Mouse (Mus musculus) ES-E14 (cell line): Measurements from ENCODE around the gene Iqcn. TPM values are rescaled to one million over a fixed set of nuclear protein-coding genes. Genes with fewer than 3 reads are reported as not detected.

Experiments used
- DNase-seq: peaks from one replicate; pipeline ENCODE4 v3.0.0-alpha.2; 2013; ENCODE audit warnings: low read depth, low spot score
- H3K27ac ChIP-seq: 2 replicates; pipeline ENCODE4 v1.5.1; 2012; ENCODE audit warnings: low read depth, mild to moderate bottlenecking, low read length, moderate library complexity, mixed read lengths; ENCODE audit not compliant: poor library complexity, insufficient read depth, severe bottlenecking
- H3K36me3 ChIP-seq: 2 replicates; pipeline ENCODE4 v1.6.1; 2012; ENCODE audit warnings: mild to moderate bottlenecking, low read length, moderate library complexity, mixed read lengths; ENCODE audit not compliant: control insufficient read depth, poor library complexity, insufficient read depth, severe bottlenecking
- H3K4me1 ChIP-seq, 2 experiments: fragments of 150-350 bp in 1 of 2; sonication (generic) in 1 of 2; 2 replicates each; pipeline ENCODE4 v1.6.1; 2012; ENCODE audit warnings: low read length in 2 of 2, mild to moderate bottlenecking in 1 of 2, mixed read lengths in 1 of 2; ENCODE audit not compliant: control insufficient read depth in 2 of 2, insufficient read depth in 2 of 2, poor library complexity in 1 of 2
- H3K4me3 ChIP-seq, 2 experiments: fragments of 150-350 bp in 1 of 2; sonication (generic) in 1 of 2; 2 replicates each; pipeline ENCODE4 v1.5.1; 2012; ENCODE audit warnings: low read length in 2 of 2, low read depth in 1 of 2, mild to moderate bottlenecking in 1 of 2, mixed read lengths in 1 of 2; ENCODE audit not compliant: insufficient read depth in 1 of 2, poor library complexity in 1 of 2, severe bottlenecking in 1 of 2
- H3K9ac ChIP-seq: 2 replicates; pipeline ENCODE4 v1.6.1; 2012; ENCODE audit warnings: low read depth, mild to moderate bottlenecking, low read length, mixed read lengths; ENCODE audit not compliant: poor library complexity, insufficient read depth, severe bottlenecking
- H3K9me3 ChIP-seq: fragments of 150-350 bp; sonication (generic); 2 replicates; pipeline ENCODE4 v1.6.1; 2012; ENCODE audit warnings: low read depth, mild to moderate bottlenecking, low read length; ENCODE audit not compliant: control insufficient read depth, insufficient read depth
- CHD2 ChIP-seq: IDR thresholded peaks from 2 replicates; pipeline ENCODE4 v1.6.1; 2014; ENCODE audit warnings: mild to moderate bottlenecking, low read depth, low read length, inconsistent platforms
- HCFC1 ChIP-seq: IDR thresholded peaks from 2 replicates; pipeline ENCODE4 v1.6.1; 2012; ENCODE audit warnings: low read length, inconsistent platforms, borderline replicate concordance; ENCODE audit not compliant: insufficient read depth
- MAFK ChIP-seq: IDR thresholded peaks from 2 replicates; pipeline ENCODE4 v1.6.1; 2014; ENCODE audit warnings: mild to moderate bottlenecking, low read depth, low read length, inconsistent platforms; ENCODE audit not compliant: insufficient read depth
- ZC3H11A ChIP-seq: IDR thresholded peaks from 2 replicates; pipeline ENCODE4 v1.6.1; 2012; ENCODE audit warnings: low read depth, mild to moderate bottlenecking, inconsistent platforms, low read length, borderline replicate concordance
- ZNF384 ChIP-seq: IDR thresholded peaks from 2 replicates; pipeline ENCODE4 v1.6.1; 2012; ENCODE audit warnings: low read depth, low read length, inconsistent platforms
- in situ Hi-C, 2 experiments: fragments of 600-800 bp; cut with MboI; formaldehyde crosslinking; loops; one replicate each; pipeline ENCODE4 v1.15.1; 2025; ENCODE audit warnings: low sequenced_read_pairs in 2 of 2, inconsistent platforms in 1 of 2; ENCODE audit not compliant: unreplicated experiment in 2 of 2
- total RNA-seq: library from RNA; depleted of rRNA; stranded (reverse); fragments of 300-350 nt; gene quantifications from 2 replicates; pipeline ENCODE4 v1.2.3, GENCODE M21; 2012

Iqcn gene
- total RNA-seq, 1 experiment, result 0.09 TPM

DNA sequence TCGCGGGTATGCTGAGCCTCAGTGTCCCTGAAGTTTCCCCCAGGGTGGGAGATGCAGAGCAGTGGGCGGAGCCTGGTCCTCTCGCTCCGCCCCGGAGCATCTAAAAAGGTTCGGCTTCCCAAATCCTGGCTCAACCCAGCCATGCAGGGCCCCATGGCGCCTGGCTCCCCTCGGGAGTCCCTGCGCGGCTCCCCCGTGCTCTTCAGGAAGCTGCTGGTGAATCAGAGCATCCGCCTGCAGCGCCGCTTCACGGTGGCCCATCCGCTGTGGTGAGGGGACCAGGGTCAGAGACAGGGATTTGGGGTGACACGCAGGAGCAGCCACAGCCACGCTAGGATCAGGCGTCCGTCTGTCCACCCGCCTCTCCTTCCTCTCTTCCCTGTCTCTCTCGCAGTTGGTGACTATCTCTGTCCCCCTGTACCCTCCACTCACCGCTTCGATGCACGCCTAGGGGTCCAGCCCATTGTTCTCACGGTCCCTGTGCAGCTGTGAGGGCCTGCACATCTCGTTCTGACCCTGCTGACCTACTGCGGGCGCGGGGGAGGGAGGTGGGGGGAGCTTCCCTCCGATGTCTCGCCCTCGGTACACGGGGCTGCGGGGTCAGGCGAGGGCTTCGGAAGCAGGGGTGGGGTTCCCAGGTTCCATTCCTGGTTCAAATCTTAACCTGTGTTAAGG is 39.9 kb downstream of the Iqcn start:
- Histone ChIP-seq H3K4me3 (peak overlapping the region; percentile 59 to 63), H3K27ac (no peak overlapping the region)

DNA sequence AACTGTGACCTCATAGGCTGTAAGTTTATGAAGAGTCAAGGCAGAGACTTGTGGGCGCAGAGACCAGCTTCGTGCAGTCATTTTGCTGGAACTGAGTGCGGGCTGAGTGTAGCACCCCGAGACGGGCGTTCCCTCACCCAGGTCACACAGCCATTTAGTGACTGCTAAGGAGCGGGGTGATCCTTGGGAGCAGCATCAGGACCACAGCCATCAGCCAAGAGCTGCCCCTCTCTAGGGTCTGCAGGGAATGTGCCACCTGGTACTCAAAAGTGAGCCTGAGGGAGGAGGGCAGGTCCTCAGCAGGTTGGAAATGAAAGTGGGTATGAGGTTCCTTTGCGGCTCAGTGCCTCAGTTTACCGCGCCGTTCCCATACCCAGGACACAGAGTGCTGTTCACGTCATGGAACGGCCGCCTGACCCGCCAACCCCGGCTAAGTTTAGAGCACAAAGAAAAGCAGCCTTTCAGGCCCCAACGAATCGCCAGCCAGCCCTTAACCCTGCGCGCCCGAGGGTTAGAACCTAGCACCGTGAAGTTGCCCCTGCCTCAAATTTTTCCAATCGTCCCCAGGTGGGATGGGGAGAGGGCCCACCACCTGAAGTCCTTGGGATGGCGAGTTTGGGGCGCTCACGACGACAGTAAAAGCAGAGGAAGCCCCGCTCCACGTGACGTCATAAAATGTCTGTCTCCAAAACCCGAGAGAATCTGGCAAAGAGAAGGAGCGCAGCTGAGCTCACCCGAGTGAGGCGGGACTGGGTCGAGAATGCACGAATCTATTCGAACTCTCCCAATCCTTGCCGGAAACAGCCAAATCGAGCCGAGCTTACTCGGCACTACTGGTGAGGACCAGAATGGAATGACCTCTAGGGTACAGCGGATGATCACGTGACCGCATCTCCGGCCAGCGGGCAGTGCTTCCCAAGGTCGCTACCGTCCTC is 40.7 kb downstream of the Iqcn start:
- Histone ChIP-seq H3K4me3 (peak overlapping the region; percentile 59 to 63; a peak in 3 of 4 replicates), H3K9me3 (no peaks in the 10 kb centered on the region), H3K36me3 (no peaks in the 10 kb centered on the region), H3K27ac (no peak overlapping the region), H3K4me1 (peaks cover 2 to 13% of the 10 kb centered on the region in 2 experiments; a peak in 2 of 4 replicates), H3K9ac (peak overlapping the region; percentile 17; the same call in 1 of the 2 replicates)
- TF ChIP-seq MAFK, result no peak
- TF ChIP-seq ZC3H11A, result no peak
- no peak for TF ChIP-seq HCFC1
- no peak for TF ChIP-seq ZNF384
- TF ChIP-seq CHD2, result no peak
- in situ Hi-C loops, result no loop called here
- DNase-seq, result no peak

More for the DNA sequence above, 39.9 kb downstream of the Iqcn start:
- DNase-seq, result no peak
- H3K9ac ChIP-seq, result peak overlapping the region; percentile 35; the same call in 1 of the 2 replicates
- TF ChIP-seq ZNF384, result no peak
- no peak for TF ChIP-seq HCFC1
- no peak for TF ChIP-seq MAFK
- no peak for TF ChIP-seq ZC3H11A
- TF ChIP-seq CHD2, result no peak
- H3K4me1 ChIP-seq, result peaks cover 2 to 11% of the 10 kb centered on the region in 2 experiments; a peak in 2 of 4 replicates
- H3K9me3 ChIP-seq, result no peaks in the 10 kb centered on the region
- in situ Hi-C loops, result no loop called here
- H3K36me3 ChIP-seq, result no peaks in the 10 kb centered on the region

DNA sequence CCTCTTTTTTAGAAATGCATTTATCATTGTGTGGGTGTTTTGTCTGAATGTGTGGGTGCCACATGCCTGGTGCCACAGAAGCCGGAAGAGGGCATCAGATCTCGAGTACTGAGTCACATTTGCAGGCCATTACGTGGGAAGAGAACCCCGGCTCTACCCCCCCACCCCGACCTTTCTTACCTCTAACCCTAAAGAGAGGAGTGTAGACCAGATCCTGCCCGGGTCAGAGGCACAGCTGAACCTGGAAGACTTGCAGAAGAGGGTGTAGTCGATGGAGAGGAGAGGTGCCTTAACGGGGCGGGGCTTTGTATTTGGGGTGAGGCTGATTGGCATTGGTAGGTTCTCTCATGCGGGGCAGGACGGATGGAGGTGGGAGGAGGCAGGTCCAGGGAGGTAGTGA is 41.5 kb downstream of the Iqcn start:
- H3K27ac ChIP-seq, result no peak overlapping the region
- no peak for TF ChIP-seq ZNF384
- no peak for TF ChIP-seq MAFK
- no peak for TF ChIP-seq CHD2
- no peak for TF ChIP-seq HCFC1
- no peak for TF ChIP-seq ZC3H11A
- in situ Hi-C loops, result no loop called here
- no peaks in the 10 kb centered on the region for H3K36me3 ChIP-seq
- peaks cover 2 to 13% of the 10 kb centered on the region in 2 experiments; a peak in 2 of 4 replicates for H3K4me1 ChIP-seq
- no peak overlapping the region for H3K4me3 ChIP-seq
- no peak overlapping the region for H3K9ac ChIP-seq
- no peak for DNase-seq
- no peaks in the 10 kb centered on the region for H3K9me3 ChIP-seq

DNA sequence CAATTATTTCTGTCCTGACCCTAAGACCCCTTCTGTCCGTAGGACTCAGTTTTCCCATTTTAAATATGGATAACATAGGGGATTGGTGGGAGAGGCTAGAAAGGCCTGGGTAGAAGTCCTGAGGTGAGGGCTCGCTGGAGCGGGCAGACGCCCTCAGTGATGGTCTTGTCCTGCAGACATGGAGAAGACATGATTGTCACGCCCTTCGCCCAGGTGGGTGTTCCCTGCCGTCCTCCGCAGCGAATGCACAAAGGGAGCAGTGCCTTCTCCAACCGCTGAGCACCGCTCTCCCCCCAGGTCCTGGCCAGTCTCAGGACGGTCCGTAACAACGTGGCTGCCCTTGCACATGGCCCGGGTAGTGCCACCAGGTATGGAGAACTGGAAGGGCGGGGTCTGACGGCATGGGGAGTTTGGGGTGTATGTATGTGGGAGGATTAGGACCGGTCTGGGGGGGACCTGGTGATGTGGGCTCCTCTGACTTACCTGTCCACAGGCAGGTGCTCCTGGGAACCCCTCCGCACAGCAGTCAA is 42.5 kb downstream of the Iqcn start:
- Histone ChIP-seq H3K4me3 (no peak overlapping the region), H3K36me3 (no peaks in the 10 kb centered on the region), H3K9me3 (no peaks in the 10 kb centered on the region), H3K9ac (no peak overlapping the region), H3K4me1 (peaks cover 2 to 13% of the 10 kb centered on the region in 2 experiments; a peak in 2 of 4 replicates), H3K27ac (no peak overlapping the region)
- DNase-seq, result no peak
- TF ChIP-seq ZNF384, result no peak
- TF ChIP-seq MAFK, result no peak
- no peak for TF ChIP-seq CHD2
- TF ChIP-seq ZC3H11A, result no peak
- in situ Hi-C loops, result no loop called here
